Mouse (Mus musculus) heart, embryonic 16.5 days (tissue): ENCODE results near the gene Mrnip. TPM values are rescaled to one million over a fixed set of nuclear protein-coding genes. Genes with fewer than 3 reads are reported as not detected.

ENCODE experiments used
- ATAC-seq: fragments of 200-750 bp; cut with Nextera tagmentation; replicated peaks from 2 replicates; pipeline ENCODE4 v1.8.0; 2017; ENCODE audit warnings: moderate number of reproducible peaks; ENCODE audit not compliant: insufficient read depth, low FRiP score; ENCODE audit errors: extremely low read depth
- H3K27ac ChIP-seq: fragments of 300-500 bp; sonication (generic); 2 replicates; pipeline ENCODE4 v1.5.1; 2014; ENCODE audit warnings: mild to moderate bottlenecking, low read length, control low read depth, moderate library complexity
- H3K27me3 ChIP-seq: fragments of 300-500 bp; sonication (generic); 2 replicates; pipeline ENCODE4 v1.6.1; 2014; ENCODE audit warnings: low read length, mixed read lengths; ENCODE audit not compliant: control insufficient read depth, insufficient read depth
- H3K36me3 ChIP-seq: fragments of 300-500 bp; sonication (generic); 2 replicates; pipeline ENCODE4 v1.6.1; 2014; ENCODE audit not compliant: control insufficient read depth, insufficient read depth
- H3K4me1 ChIP-seq: fragments of 300-500 bp; sonication (generic); 2 replicates; pipeline ENCODE4 v1.6.1; 2014; ENCODE audit warnings: low read length, mixed read lengths; ENCODE audit not compliant: control insufficient read depth, insufficient read depth
- H3K4me2 ChIP-seq: fragments of 300-500 bp; sonication (generic); 2 replicates; pipeline ENCODE4 v1.6.1; 2014; ENCODE audit warnings: low read depth, mild to moderate bottlenecking, control low read depth, low read length
- H3K4me3 ChIP-seq: fragments of 300-500 bp; sonication (generic); 2 replicates; pipeline ENCODE4 v1.5.1; 2014; ENCODE audit warnings: mild to moderate bottlenecking, control low read depth, low read length
- H3K9ac ChIP-seq: fragments of 300-500 bp; sonication (generic); 2 replicates; pipeline ENCODE4 v1.6.1; 2014; ENCODE audit warnings: low read length, control low read depth
- H3K9me3 ChIP-seq: fragments of 300-500 bp; sonication (generic); replicated peaks from 2 replicates; pipeline ENCODE4 v1.6.1; 2016; ENCODE audit warnings: low read length; ENCODE audit not compliant: control insufficient read depth
- WGBS: fragments of 180-500 bp; shearing (Covaris S2); extraction: QIAGEN DNeasy Blood & Tissue Kit; methylation state at CpG from one replicate; pipeline ENCODE4 v1.1.7; 2014; 5-methylcytosine and 5-hydroxymethylcytosine counted together
- polyA plus RNA-seq: library from polyadenylated mRNA; unstranded; fragments of >200 nt; fragmentation: Nextera tagmentation; extraction: Ambion mirVana; gene quantifications from 2 replicates; pipeline ENCODE4 v1.2.1, GENCODE M21; 2015

The Mrnip gene
- polyA plus RNA-seq, 1 experiment from 2014 or later: 9.4 TPM

GRCm38 (mm10) chr11:50234606-50235005 is 60.4 kb downstream of the Mrnip start:
- H3K27ac ChIP-seq: no peak overlapping the region
- peaks cover 23% of the 10 kb centered on the region for H3K4me1 ChIP-seq
- H3K27me3 ChIP-seq: peaks cover 19% of the 10 kb centered on the region
- no peak for ATAC-seq
- H3K9ac ChIP-seq: no peak overlapping the region
- no peaks in the 10 kb centered on the region for H3K9me3 ChIP-seq
- peaks cover 34% of the 10 kb centered on the region for H3K36me3 ChIP-seq
- 93% methylated on average over 25 of the region's 25 CpGs for WGBS
- no peak overlapping the region for H3K4me3 ChIP-seq
- H3K4me2 ChIP-seq: no peak overlapping the region

DNA sequence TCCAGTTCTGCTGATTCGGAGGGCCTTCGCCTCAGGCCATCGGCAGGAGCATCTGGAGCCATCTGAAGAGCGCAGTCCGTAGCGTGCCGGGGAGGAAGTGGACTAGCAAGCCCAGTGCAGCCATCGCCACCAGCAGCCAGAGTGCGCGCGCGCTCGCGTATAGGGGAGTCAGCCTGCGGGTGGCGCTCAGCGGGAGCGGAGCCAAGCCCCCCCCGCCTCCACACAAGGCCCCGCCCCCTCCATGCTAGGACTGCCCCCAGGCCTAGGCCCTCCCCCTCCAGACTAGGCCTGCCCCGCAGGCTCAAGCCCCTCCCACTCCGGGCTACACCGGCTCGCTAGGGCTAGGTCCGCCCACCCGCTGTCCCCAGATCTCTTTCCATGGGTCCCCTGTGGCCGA is 62.3 kb downstream of the Mrnip start:
- H3K27me3 ChIP-seq: peaks cover 19% of the 10 kb centered on the region
- peak overlapping the region; percentile 68 for H3K4me3 ChIP-seq
- H3K27ac ChIP-seq: no peak overlapping the region
- H3K36me3 ChIP-seq: peaks cover 34% of the 10 kb centered on the region
- under 1% methylated on average over 25 of the region's 27 CpGs for WGBS
- no peaks in the 10 kb centered on the region for H3K9me3 ChIP-seq
- peak overlapping the region; percentile 84 for H3K4me2 ChIP-seq
- peaks cover 16% of the 10 kb centered on the region for H3K4me1 ChIP-seq
- ATAC-seq: peak; percentile 85
- peak overlapping the region; percentile 73 for H3K9ac ChIP-seq

DNA sequence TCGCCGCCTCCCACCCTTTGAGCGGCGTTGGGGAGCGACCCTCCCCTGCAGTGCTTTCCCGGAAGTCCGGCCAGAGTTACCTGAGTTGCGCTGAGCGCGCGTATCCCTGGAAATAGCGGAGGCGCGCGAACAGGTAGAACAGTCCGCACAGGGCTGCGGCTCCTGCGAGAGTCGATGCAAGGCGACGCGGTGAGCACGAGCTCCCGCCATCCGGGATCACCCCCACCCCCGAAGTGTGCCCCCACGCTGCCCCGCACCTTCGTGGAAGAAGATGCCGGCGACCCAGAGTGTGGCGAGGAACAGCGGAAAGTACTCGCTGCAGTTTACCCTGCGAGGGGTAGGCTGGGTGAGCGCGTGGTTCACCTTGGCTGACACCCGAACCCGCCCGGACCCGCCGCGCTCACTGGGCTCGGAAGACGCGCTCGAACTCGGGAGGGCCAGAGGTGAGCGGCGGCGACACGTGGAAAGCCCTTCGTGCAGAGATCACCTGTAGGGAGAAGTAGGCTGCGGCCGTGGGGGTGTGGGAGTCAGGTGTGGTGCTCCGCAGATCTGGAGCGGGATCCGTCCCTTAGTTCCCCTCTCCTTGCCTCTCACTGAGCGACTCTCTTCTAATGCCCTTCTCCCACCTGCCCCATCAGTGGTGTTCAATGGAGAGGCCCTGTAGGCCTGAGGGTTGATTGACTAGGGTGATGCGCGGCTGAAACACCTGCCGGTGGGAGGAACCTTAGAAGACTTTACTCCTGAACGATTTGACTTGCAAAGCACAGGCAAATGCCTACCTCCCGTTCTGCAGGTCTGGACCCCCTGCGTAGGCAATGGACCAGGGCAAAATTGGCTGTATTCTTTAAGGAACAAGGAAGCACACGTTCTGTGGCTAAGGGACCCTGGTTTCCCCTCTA is 62.9 kb downstream of the Mrnip start:
- H3K27me3 ChIP-seq: peaks cover 19% of the 10 kb centered on the region
- 4% methylated on average over 66 of the region's 66 CpGs for WGBS
- H3K36me3 ChIP-seq: peaks cover 27% of the 10 kb centered on the region

GRCm38 (mm10) chr11:50238324-50238723 is 64.1 kb downstream of the Mrnip start, which contains the start of gene Ltc4s:
Gene Ltc4s (minus strand): TSS chr11:50238616.
- H3K4me3 ChIP-seq: peak within 1 kb of the TSS; percentile 68
- H3K4me2 ChIP-seq: peak within 1 kb of the TSS; percentile 84
- no peak for ATAC-seq
- H3K27me3 ChIP-seq: peaks cover 19% of the 10 kb centered on the region
- H3K4me1 ChIP-seq: peaks cover 16% of the 10 kb centered on the region
- WGBS: 30% methylated on average over 10 of the region's 10 CpGs
- no peak within 1 kb of the TSS for H3K27ac ChIP-seq
- H3K36me3 ChIP-seq: peaks cover 17% of the 10 kb centered on the region
- no peaks in the 10 kb centered on the region for H3K9me3 ChIP-seq
- no peak within 1 kb of the TSS for H3K9ac ChIP-seq

More for the DNA sequence above, 62.9 kb downstream of the Mrnip start:
- ATAC-seq: peak; percentile 12; the same call in 1 of the 2 replicates
- no peak overlapping the region for H3K27ac ChIP-seq
- H3K4me1 ChIP-seq: peaks cover 16% of the 10 kb centered on the region
- peak overlapping the region; percentile 84 for H3K4me2 ChIP-seq
- H3K9ac ChIP-seq: peak overlapping the region; percentile 64
- H3K4me3 ChIP-seq: peak overlapping the region; percentile 68
- no peaks in the 10 kb centered on the region for H3K9me3 ChIP-seq

- no peak for ATAC-seq
- Histone ChIP-seq H3K4me2 (no peak overlapping the region), H3K4me1 (peaks cover 16% of the 10 kb centered on the region), H3K27me3 (peaks cover 19% of the 10 kb centered on the region), H3K9me3 (no peaks in the 10 kb centered on the region), H3K36me3 (peaks cover 9% of the 10 kb centered on the region), H3K9ac (no peak overlapping the region), H3K27ac (no peak overlapping the region), H3K4me3 (no peak overlapping the region)
- 84% methylated on average over 9 of the region's 9 CpGs for WGBS
Observed at GRCm38 (mm10) chr11:50238821-50239791, 64.9 kb downstream of the Mrnip start.

DNA sequence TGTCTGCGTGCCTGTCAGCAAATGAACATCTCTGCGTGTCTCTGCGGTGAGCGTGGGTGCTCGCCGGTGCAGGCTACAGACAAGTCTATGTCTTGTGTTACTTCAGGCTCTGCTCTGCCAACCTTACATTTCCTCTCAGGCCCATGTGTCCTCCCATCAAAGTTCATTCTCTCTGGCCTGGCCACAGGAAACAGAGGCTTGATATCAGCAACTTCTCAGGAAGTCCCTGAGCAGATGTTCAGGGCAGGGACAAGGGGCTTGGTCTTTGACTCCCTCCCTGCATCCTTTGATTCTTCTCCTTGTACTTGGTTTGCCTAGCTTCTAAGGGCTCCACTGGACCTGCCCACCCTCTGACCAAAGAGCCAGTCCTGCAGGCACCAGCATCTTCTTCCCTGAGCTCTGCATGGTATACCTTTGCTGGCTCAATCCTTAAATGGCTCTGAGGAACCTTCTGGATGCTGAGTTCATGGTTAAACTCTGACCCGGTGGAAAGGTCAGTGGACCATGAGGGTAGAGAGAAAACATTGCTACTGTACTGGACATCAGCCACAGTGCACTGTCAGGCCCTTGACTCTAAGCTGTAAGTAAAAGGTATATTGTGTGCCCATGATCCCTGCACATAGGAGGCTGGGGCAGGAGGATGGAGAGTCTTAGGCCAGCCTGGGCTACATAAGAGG is 66.1 kb downstream of the Mrnip start:
- Histone ChIP-seq H3K4me2 (no peak overlapping the region), H3K36me3 (no peaks in the 10 kb centered on the region), H3K27me3 (peaks cover 19% of the 10 kb centered on the region), H3K4me3 (no peak overlapping the region), H3K27ac (no peak overlapping the region), H3K9ac (no peak overlapping the region), H3K4me1 (peaks cover 16% of the 10 kb centered on the region), H3K9me3 (no peaks in the 10 kb centered on the region)
- ATAC-seq: no peak; the same call in 1 of the 2 replicates
- WGBS: 79% methylated on average over 7 of the region's 7 CpGs

- no peak overlapping the region for H3K4me3 ChIP-seq
Observed at GRCm38 (mm10) chr11:50243926-50244325, 69.7 kb downstream of the Mrnip start.

GRCm38 (mm10) chr11:50245269-50245668 is 71.0 kb downstream of the Mrnip start:
- no peak for ATAC-seq
- no peaks in the 10 kb centered on the region for H3K36me3 ChIP-seq
- H3K9ac ChIP-seq: no peak overlapping the region
- no peak overlapping the region for H3K27ac ChIP-seq
- H3K4me1 ChIP-seq: no peaks in the 10 kb centered on the region
- H3K4me2 ChIP-seq: no peak overlapping the region
- no peaks in the 10 kb centered on the region for H3K9me3 ChIP-seq
- H3K27me3 ChIP-seq: no peaks in the 10 kb centered on the region
- 69% methylated on average over 5 of the region's 5 CpGs for WGBS
- no peak overlapping the region for H3K4me3 ChIP-seq

More at GRCm38 (mm10) chr11:50243926-50244325, 69.7 kb downstream of the Mrnip start:
- Histone ChIP-seq H3K27me3 (no peaks in the 10 kb centered on the region; the same call in 1 of the 2 replicates), H3K4me2 (no peak overlapping the region), H3K36me3 (no peaks in the 10 kb centered on the region), H3K9ac (no peak overlapping the region), H3K27ac (no peak overlapping the region), H3K4me1 (no peaks in the 10 kb centered on the region), H3K9me3 (no peaks in the 10 kb centered on the region)
- WGBS: 69% methylated on average over 6 of the region's 6 CpGs
- ATAC-seq: no peak
